Mouse (Mus musculus): ENCODE measurements around the gene Hhatl.

Gene Hhatl

DNA sequence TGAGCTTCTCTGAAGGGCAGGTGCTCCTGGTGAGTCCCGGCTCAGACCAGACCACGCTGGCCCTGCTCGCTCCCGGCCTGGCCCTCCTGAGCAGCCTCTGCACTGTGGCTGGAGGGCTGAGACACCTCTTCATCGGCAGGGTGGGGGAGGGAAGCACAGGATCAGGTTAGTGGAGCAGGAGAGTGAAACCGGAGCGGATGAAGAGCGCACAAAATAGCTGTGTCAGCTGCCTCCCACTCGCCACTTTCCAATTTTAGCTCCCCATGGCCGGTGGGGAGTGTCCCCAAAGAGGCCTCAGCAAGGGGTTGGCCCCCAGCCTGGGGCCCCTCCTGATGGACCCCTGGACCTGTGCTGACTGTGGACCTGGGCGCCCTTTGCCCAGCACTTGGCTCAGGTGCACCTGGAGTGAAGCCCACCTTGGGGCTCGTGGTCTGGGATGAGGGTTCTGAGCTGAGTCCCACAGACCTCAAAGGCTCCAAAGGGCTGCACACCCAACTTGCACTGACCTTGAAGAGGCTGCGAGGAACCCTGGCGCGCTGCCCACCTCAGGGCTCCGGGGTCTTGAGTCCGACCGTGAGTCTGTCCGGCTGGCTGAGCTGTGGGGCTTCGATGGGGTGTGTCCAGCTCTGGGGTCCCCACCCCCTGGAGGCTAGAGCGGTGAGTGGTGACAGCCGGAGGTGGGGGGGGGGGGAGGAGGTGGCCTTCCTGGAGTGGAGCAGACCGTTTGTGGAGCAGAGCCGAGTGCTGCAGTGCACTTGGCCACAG is at the start of gene Hhatl:
Gene Hhatl (minus strand): TSS at position 751 of the 765 bp plus-strand sequence.
- 37% methylated on average over 24 of the region's 24 CpGs for WGBS

DNA sequence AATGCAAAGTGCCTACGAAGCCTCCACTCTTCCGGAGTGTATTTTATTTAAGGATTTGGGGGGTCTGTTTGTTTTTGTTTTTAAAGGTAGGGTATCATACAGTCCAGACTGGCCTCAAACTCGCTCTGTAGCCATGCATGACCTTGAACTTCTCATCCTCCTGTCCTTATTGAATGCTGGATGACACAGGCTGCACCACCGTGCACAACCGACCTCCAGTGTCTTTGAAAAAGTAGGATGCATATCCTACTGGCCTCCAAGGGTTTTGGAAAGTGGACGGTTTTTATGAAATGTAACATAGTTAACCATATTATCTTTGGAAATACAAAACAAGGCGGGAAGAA is 47.3 kb upstream of the Hhatl start:
- WGBS = 34% methylated on average over 7 of the region's 7 CpGs

GRCm38 (mm10) chr9:121838829-121839621 is 46.7 kb upstream of the Hhatl start, which contains the start of gene Ccdc13:
Gene Ccdc13 (minus strand): TSS chr9:121839461.
- WGBS = 8% methylated on average over 61 of the region's 61 CpGs

DNA sequence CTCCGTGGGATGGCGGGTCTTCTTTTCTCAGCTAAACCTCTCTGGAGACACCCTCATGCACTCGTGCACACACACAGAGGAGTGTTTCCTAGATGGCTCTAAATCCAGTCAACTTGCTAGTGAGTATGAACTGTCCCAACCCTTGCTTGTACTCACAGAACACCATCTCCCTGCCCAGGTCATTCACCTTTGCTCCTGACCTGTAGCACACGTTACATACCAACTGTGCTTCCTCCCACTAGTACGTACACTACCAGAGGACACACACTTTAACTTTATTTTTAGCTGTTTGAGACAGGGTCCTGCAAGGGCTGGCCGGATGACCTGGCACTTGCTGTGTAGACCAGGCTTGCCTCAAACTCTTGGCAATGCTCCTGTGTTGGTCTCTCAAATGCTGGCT is 45.7 kb upstream of the Hhatl start:
- 93% methylated on average over 6 of the region's 6 CpGs for WGBS

DNA sequence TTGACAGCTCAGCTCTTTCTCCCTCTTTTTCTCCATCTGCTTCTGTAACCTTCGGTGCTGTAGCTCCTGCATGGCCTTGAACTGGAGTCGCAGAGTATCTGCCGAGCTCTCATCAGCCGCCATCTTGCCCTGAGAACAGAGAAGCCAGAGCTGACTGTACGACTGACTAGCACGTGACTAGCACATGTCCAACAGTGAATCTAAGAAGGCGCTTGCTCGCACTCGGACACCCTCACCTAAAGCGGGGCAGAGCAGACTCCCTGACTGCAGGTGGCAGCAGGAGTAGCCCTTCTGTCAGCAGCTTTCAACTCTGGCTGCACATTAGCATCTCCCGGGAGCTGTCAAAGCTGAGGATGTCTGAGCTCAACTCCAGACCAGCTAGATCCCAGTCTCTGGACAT is 41.5 kb upstream of the Hhatl start:
- 86% methylated on average over 11 of the region's 11 CpGs for WGBS

DNA sequence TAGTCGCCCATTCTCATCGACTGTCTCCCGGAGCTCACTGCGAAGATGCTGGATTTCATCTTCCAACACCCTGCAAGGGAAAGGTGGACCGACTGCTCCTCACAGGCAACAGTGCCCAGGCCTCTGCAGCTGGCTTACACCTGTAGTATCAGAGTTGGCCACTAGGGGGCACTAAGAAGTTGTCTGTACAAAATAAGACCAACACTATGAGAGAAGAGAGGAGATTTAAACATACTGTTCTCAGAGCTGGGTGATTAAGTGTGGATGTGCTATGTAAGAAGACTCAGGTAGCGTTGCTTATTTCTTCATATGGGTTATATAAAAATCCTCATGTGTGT is 38.6 kb upstream of the Hhatl start:
- WGBS = 23% methylated on average over 6 of the region's 6 CpGs

GRCm38 (mm10) chr9:121830243-121830955 is 38.1 kb upstream of the Hhatl start:
- WGBS = 66% methylated on average over 6 of the region's 6 CpGs

- 60% methylated on average over 7 of the region's 7 CpGs for WGBS
Observed at GRCm38 (mm10) chr9:121829270-121829992, 37.1 kb upstream of the Hhatl start.

DNA sequence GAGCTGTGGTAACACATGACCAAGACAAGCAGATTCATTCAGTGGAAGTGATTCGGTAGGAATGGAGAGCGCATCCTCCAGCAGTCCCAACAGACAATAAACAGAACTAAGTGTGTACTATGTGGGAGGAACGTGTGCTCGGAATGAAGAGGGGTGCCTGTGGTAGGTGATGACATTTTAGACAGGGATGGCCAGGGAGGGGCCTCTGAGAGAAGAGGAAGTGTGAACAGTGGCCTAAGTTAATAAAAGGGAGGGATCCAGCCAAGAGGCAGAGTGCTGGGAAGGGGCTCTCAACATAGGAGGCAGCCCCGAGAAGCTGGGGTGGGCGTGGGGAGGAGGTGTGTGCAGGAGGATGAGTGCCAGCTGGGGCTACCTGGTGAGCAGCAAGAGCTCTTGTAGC is 36.0 kb upstream of the Hhatl start:
- 59% methylated on average over 6 of the region's 6 CpGs for WGBS

GRCm38 (mm10) chr9:121826356-121826755 is 34.0 kb upstream of the Hhatl start:
- 33% methylated on average over 3 of the region's 3 CpGs for WGBS

DNA sequence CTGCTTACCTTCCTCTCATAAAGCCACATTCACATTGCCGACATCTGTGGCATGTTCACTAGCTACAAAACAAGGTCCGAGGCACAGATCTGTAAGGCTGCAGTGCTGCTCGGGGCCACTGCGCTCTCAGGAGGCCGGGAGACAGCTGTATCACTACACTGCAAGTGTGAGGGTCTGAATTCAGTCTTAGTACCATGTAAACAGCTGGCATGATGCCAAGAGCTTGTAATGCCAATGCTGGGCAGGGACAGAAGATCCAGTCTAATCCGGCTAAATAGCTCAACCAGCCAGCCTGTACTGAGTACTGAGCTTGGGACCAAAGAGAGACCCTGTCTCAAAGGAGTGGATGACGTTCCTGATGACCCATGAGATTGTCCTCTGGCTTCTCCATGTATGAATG is 31.7 kb upstream of the Hhatl start:
- WGBS = 69% methylated on average over 7 of the region's 7 CpGs

- WGBS = 52% methylated on average over 1 of the region's 1 CpGs
Observed at GRCm38 (mm10) chr9:121823051-121823450, 30.7 kb upstream of the Hhatl start.

- WGBS = 34% methylated on average over 6 of the region's 6 CpGs
Observed at GRCm38 (mm10) chr9:121822585-121822991, 30.3 kb upstream of the Hhatl start.

GRCm38 (mm10) chr9:121820765-121821164 is 28.5 kb upstream of the Hhatl start:
- WGBS = 80% methylated on average over 5 of the region's 5 CpGs

DNA sequence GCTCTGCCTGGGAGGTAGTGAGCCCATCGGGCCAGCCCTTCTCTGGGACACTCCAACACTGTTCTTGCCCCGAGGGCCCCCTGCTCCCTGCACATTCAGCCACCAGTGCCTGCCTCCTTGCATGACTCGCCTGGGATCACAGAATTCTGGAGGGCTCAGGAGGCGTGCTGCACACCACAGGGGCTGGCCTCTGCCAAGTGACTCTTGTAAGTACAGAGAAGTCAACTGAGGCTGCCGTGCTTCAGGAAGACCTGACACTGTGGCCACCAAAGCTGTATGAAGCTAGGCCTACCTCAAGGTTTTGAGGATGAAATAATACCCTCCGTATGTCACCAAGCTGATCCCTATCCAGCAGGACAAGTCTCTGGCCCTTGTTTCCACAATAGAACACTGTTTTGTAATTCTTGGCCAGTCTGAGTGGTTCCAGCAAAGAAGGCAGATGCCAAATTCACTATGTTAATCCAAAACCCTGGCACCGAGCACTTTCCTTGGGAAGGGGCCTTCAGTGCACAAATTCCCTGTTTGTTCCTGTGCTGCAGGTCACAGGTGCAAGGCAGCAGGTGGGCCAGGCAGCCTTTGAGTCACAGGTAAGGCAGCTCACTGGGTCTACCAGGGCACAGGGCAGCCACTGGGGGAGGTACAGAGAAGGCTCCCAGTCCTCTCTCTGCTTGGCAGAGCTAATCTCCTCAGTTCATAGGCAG is 27.6 kb upstream of the Hhatl start:
- 42% methylated on average over 7 of the region's 7 CpGs for WGBS

DNA sequence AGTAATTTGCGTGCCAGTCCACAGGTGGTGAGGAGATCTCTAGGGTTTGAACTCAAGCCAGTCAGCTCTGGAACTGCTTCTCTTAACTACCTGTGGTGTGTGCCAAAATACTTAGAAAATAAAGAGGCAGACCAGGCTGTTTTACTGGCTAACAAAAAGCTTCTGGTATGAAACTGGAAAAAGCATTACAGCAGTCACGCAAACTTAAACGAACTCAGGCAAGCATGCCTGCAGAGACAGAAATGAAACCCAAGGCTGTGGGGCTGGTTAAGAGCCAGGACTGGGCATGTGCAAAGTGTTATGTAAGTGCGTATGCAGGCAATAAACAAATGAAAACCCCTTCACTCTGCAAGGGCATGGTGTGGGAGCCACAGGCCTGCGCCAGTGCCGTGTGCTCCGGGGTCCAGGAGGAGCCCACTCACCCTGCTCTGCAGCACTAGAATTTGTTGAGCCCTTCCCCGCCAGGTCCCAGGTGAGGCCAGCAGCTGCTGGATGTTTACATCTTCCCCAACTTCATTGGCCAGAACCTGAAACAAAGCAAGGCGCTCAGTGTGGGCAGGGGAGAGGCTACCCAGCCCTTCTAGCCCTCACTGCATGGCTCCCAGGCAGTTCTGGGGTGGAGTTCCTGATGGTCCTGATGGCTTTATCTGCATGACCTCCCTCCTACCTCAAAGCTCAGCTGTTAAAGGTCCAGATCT is 26.9 kb upstream of the Hhatl start:
- 64% methylated on average over 9 of the region's 9 CpGs for WGBS

- WGBS = 88% methylated on average over 6 of the region's 6 CpGs
Observed at GRCm38 (mm10) chr9:121815183-121815582, 22.9 kb upstream of the Hhatl start.

- WGBS = 54% methylated on average over 15 of the region's 15 CpGs
Observed at GRCm38 (mm10) chr9:121810081-121810821, 17.9 kb upstream of the Hhatl start.

GRCm38 (mm10) chr9:121808511-121808910 is 16.2 kb upstream of the Hhatl start:
- WGBS = 66% methylated on average over 3 of the region's 3 CpGs

- WGBS = 52% methylated on average over 7 of the region's 7 CpGs
Observed at GRCm38 (mm10) chr9:121807947-121808346, 15.6 kb upstream of the Hhatl start.
